Mouse (Mus musculus): ENCODE data around the gene Il17rc.
A peak's percentile ranks its signal among the peaks of the same experiment; 100 is the strongest.

Il17rc gene

DNA sequence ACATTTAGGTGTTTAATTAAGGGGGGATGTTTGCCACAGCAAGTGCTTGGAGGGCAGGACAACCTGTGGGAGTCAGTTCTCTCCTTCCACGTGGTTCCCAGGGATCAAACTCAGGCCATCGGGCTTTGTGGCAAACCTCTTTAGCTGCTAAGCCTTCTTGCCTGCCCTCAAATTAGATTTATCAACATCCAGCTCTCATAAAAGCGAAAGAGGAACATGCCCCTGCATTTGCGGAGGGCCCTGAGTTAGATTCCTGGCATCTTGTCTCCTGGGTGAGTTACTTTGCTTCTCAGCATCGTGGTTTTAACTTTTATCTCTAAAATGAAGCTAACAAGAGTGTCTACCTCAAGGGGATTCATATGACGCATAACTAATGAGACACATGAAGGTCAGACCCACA is 28.1 kb downstream of the Il17rc start:
- no peak for DNase-seq (ENCODE audit: low read depth)

- DNase-seq (ENCODE audit: low read depth): no peak
Observed at GRCm38 (mm10) chr6:113501388-113502084, 30.3 kb downstream of the Il17rc start, which contains the start of gene Prrt3. Prrt3 (minus strand) TSS chr6:113501931.

- no peak for DNase-seq (ENCODE audit: low read depth)
Observed at GRCm38 (mm10) chr6:113502801-113503200, 31.6 kb downstream of the Il17rc start.

- DNase-seq (ENCODE audit: low read depth): no peak
Observed at GRCm38 (mm10) chr6:113505689-113506088, 34.5 kb downstream of the Il17rc start.

DNA sequence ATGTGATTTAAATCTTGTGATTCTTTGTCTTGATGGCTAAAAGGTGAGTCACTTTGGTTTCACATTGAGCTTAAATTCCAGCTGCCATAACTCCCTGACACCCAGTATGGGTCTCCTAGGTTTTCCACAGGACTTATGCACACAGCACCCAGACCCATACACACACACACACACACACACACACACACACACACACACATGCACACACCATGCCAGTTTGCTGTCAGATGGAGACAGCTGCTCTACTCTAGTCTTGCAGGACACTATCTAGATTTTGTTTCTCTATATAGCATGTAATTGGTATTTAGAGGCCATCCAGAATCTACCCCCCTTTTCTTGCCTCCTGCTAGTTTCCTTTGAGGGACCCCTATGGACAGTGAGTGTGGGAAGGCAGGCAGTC is 35.9 kb downstream of the Il17rc start:
- no peak for DNase-seq (ENCODE audit: low read depth)

GRCm38 (mm10) chr6:113508272-113508946 is 37.2 kb downstream of the Il17rc start:
- no peak for DNase-seq (ENCODE audit: low read depth)

DNA sequence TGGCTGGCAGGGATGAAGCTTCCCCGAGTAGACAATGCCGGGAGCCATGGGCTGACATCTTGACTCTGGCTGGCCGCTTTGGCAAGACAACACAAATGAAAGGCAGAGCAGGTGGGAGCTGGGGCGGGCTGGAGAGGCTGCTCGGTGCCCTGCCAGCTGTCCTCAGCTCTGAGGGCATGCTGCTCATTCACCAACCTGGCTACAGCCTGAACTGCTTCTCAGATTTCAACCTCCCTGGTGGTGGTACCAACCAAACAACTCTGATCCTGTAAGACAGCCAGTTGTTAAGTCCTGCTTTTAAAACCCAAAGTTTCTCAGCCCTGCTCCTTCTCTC is 37.7 kb downstream of the Il17rc start:
- DNase-seq (ENCODE audit: low read depth): no peak

- no peak for DNase-seq (ENCODE audit: low read depth)
Observed at GRCm38 (mm10) chr6:113513944-113514343, 42.7 kb downstream of the Il17rc start.

GRCm38 (mm10) chr6:113514600-113514999 is 43.4 kb downstream of the Il17rc start:
- DNase-seq (ENCODE audit: low read depth): no peak

- no peak for DNase-seq (ENCODE audit: low read depth)
Observed at GRCm38 (mm10) chr6:113517434-113518080, 46.3 kb downstream of the Il17rc start.

DNA sequence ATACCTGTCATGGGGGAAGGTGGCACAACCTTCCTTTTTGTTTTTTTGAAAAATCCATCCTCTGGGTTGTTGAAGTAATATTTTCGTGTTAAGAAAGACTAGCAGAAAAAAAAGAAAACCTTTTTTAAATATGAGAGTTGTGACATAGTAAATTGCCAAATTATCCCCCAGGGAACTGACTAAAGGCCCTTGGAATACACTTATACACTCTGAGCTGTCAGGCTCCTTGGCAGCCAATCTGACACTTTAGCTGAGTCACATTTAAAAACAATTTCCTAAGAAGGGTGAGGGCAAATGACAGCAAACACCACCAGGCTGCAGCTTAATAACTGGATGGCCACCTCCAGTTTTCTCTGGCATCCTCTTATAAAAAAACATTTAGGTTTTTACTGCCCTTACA is 51.1 kb downstream of the Il17rc start:
- DNase-seq (ENCODE audit: low read depth): no peak

DNA sequence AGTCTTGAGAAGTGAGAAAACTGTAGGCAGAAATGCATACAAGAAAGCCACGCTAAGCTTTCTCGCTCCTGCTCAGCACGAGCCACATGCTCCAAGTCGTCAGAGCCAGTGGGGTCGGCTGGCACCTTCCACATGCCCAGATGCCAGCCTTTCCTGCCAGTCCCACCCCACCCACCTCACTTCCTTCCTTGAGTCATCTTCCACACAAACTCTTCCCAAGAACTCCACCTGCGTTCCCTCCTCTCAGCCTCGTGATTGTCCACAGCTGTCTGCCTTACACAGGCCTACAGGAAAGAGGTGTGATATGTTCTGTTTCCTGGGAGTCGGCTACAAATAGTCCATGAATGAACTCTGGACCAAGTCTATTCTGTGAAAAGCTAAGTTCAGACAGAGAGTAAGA is 52.2 kb downstream of the Il17rc start:
- no peak for DNase-seq (ENCODE audit: low read depth)

DNA sequence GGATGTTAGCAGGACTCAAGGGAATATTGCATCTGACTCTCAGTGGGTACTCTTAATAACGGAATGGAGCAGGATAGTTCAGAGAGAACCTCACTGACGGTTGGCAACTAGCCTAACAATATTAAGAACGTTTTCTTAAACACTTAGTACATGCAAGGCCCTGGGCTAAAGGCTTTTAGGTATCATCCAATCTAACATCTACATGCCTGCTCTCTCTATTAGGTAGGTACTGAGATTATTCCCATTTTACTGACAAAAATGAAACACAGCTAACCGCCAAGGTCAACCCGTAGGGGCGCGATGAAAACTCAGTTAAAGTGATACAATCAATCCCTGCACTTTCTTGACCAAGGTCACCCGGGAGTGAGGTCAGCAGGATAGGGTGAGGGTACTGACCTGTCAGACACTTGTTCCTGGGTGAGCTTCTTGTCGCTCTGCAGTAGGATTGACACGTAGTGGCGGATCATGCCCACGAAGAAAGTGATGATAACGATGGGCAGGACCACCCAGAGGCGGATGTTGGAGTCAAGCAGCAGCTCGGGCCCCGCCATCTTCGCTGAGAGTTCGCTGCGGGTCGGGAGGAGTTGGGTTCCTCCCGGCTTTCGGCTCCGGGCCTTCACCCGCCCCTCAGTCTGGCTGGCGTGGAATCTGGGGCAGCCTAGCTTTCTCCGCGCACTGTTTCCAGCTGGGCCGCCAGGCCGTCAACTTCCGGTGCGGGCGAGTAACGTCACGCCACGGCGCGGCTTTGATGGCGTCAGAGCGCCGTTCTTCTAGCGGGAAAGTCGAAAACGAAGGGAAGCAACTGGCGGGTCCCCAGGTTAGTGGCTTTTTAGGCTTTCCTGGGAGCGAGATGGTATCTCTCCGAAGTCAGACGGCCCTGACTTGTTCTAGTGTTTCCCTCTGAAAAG is 60.0 kb downstream of the Il17rc start, which contains the start of the genes Emc3 and Fancd2:
Gene Emc3 (minus strand): TSS at position 721 of the 908 bp plus-strand sequence.
Gene Fancd2 (plus strand): TSS at position 751 of the 908 bp plus-strand sequence.
- peak; percentile 73 for DNase-seq (ENCODE audit: low read depth)

DNA sequence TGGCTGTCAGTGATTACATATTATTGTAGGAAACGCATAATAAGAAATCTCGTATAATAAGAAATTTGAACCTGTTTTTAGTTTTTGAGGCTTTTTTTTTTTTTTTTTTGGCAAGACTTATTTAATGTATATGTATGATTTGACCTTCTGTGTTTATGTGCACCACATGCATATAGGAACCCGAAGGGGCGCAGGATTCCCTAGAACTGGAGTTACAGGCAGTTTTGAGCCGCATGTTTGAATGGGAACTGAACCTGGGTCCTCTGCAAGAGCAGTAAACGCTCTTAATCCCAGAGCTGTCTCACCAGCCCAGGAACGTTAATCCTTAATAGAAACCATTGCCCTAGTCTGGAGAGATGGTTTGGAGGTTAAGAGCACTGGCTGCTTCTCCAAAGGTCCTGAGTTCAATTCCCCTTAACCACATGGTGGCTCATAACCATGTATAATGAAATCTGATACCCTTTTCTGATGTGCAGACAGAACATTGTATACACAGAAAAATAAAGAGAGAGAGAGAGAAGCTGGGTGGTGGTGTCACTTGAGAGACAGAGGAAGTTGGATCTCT is 60.7 kb downstream of the Il17rc start:
- DNase-seq (ENCODE audit: low read depth): no peak
